Mouse (Mus musculus) midbrain, embryonic 12.5 days (tissue): ENCODE measurements around the gene Alcam. TPM values are rescaled to one million over a fixed set of nuclear protein-coding genes. Genes with fewer than 3 reads are reported as not detected.
A peak's percentile ranks its signal among the peaks of the same experiment; 100 is the strongest.

Source experiments
- ATAC-seq: fragments of 200-750 bp; cut with Nextera tagmentation; 2 replicates; pipeline ENCODE4 v1.8.0; 2017; ENCODE audit warnings: low read depth, moderate TSS enrichment, moderate library complexity; ENCODE audit not compliant: low FRiP score
- H3K27ac ChIP-seq: fragments of 300-500 bp; sonication (generic); replicated peaks from 2 replicates; pipeline ENCODE4 v1.5.1; 2016; ENCODE audit warnings: mild to moderate bottlenecking
- H3K27me3 ChIP-seq: fragments of 300-500 bp; sonication (generic); 2 replicates; pipeline ENCODE4 v1.6.1; 2016; ENCODE audit warnings: mild to moderate bottlenecking
- H3K36me3 ChIP-seq: fragments of 300-500 bp; sonication (generic); 2 replicates; pipeline ENCODE4 v1.6.1; 2016
- H3K4me1 ChIP-seq: fragments of 300-500 bp; sonication (generic); 2 replicates; pipeline ENCODE4 v1.6.1; 2016
- H3K4me2 ChIP-seq: fragments of 300-500 bp; sonication (generic); replicated peaks from 2 replicates; pipeline ENCODE4 v1.6.1; 2016; ENCODE audit warnings: mild to moderate bottlenecking, moderate library complexity
- H3K4me3 ChIP-seq: fragments of 300-500 bp; sonication (generic); 2 replicates; pipeline ENCODE4 v1.5.1; 2016; ENCODE audit warnings: mild to moderate bottlenecking
- H3K9ac ChIP-seq: fragments of 300-500 bp; sonication (generic); replicated peaks from 2 replicates; pipeline ENCODE4 v1.6.1; 2016; ENCODE audit warnings: mild to moderate bottlenecking, moderate library complexity
- H3K9me3 ChIP-seq: fragments of 300-500 bp; sonication (generic); 2 replicates; pipeline ENCODE4 v1.6.1; 2016; ENCODE audit warnings: mild to moderate bottlenecking
- WGBS: fragments of 180-500 bp; shearing (Covaris S2); methylation state at CpG from one replicate; pipeline ENCODE4 v1.1.7; 2016; 5-methylcytosine and 5-hydroxymethylcytosine counted together
- polyA plus RNA-seq: library from polyadenylated mRNA; unstranded; fragments of >200 nt; fragmentation: Nextera tagmentation; extraction: Ambion mirVana; gene quantifications from 2 replicates; pipeline ENCODE4 v1.2.1, GENCODE M21; 2016

Alcam gene
- polyA plus RNA-seq, 1 experiment from 2014 or later, result 37.7 TPM

- H3K27me3 ChIP-seq, result peaks cover 25% of the 10 kb centered on the region
- H3K4me2 ChIP-seq, result peak overlapping the region; percentile 73
- peak overlapping the region; percentile 60 for H3K27ac ChIP-seq
- H3K9ac ChIP-seq, result peak overlapping the region; percentile 51
- ATAC-seq, result peak; percentile 98
- H3K36me3 ChIP-seq, result no peaks in the 10 kb centered on the region
- H3K4me1 ChIP-seq, result peaks cover 34% of the 10 kb centered on the region
- no peaks in the 10 kb centered on the region for H3K9me3 ChIP-seq
- under 1% methylated on average over 55 of the region's 55 CpGs for WGBS
- H3K4me3 ChIP-seq, result peak overlapping the region; percentile 53
These were observed 785 bp downstream of the Alcam start for GRCm38 (mm10) chr16:52452862-52453715.

- peak overlapping the region; percentile 51 for H3K9ac ChIP-seq
- H3K4me2 ChIP-seq, result peak overlapping the region; percentile 73
- no peaks in the 10 kb centered on the region for H3K9me3 ChIP-seq
- peak overlapping the region; percentile 39; the same call in 1 of the 2 replicates for H3K27ac ChIP-seq
- peaks cover 25% of the 10 kb centered on the region for H3K27me3 ChIP-seq
- 0% methylated on average over 17 of the region's 26 CpGs for WGBS
- peak overlapping the region; percentile 53 for H3K4me3 ChIP-seq
- H3K36me3 ChIP-seq, result no peaks in the 10 kb centered on the region
- peaks cover 34% of the 10 kb centered on the region for H3K4me1 ChIP-seq
- ATAC-seq, result peak; percentile 2
These were observed 1.4 kb downstream of the Alcam start for GRCm38 (mm10) chr16:52452477-52452831.

- ATAC-seq, result 0 out of 2 replicates have a peak, but pooled peaks have one; percentile 0
- Histone ChIP-seq H3K4me2 (peak overlapping the region; percentile 73), H3K27me3 (peaks cover 25% of the 10 kb centered on the region), H3K27ac (no peak overlapping the region), H3K9ac (peak overlapping the region; percentile 51), H3K4me3 (peak overlapping the region; percentile 53), H3K36me3 (no peaks in the 10 kb centered on the region), H3K4me1 (peaks cover 34% of the 10 kb centered on the region), H3K9me3 (no peaks in the 10 kb centered on the region)
- WGBS, result under 1% methylated on average over 23 of the region's 23 CpGs
These were observed 1.9 kb downstream of the Alcam start for GRCm38 (mm10) chr16:52451786-52452476.

- no peak overlapping the region for H3K27ac ChIP-seq
- H3K9me3 ChIP-seq, result no peaks in the 10 kb centered on the region
- under 1% methylated on average over 15 of the region's 15 CpGs for WGBS
- H3K4me2 ChIP-seq, result peak overlapping the region; percentile 73
- no peak for ATAC-seq
- peaks cover 25% of the 10 kb centered on the region for H3K27me3 ChIP-seq
- no peaks in the 10 kb centered on the region for H3K36me3 ChIP-seq
- peak overlapping the region; percentile 53 for H3K4me3 ChIP-seq
- peak overlapping the region; percentile 47; the same call in 1 of the 2 replicates for H3K9ac ChIP-seq
- H3K4me1 ChIP-seq, result peaks cover 34% of the 10 kb centered on the region
These were observed 2.6 kb downstream of the Alcam start for GRCm38 (mm10) chr16:52451101-52451785.

GRCm38 (mm10) chr16:52450245-52451100, 3.4 kb downstream of the Alcam start:
- peak overlapping the region; percentile 39 for H3K27ac ChIP-seq
- H3K4me3 ChIP-seq, result peak overlapping the region; percentile 53
- under 1% methylated on average over 28 of the region's 28 CpGs for WGBS
- no peaks in the 10 kb centered on the region for H3K36me3 ChIP-seq
- peak overlapping the region; percentile 73 for H3K4me2 ChIP-seq
- H3K4me1 ChIP-seq, result peaks cover 34% of the 10 kb centered on the region
- H3K9me3 ChIP-seq, result no peaks in the 10 kb centered on the region
- peaks cover 25% of the 10 kb centered on the region for H3K27me3 ChIP-seq
- no peak for ATAC-seq
- peak overlapping the region; percentile 47 for H3K9ac ChIP-seq

GRCm38 (mm10) chr16:52449889-52450244, 4.0 kb downstream of the Alcam start:
- no peak for ATAC-seq
- peak overlapping the region; percentile 47; the same call in 1 of the 2 replicates for H3K9ac ChIP-seq
- no peak overlapping the region for H3K27ac ChIP-seq
- H3K4me1 ChIP-seq, result peaks cover 33% of the 10 kb centered on the region
- H3K27me3 ChIP-seq, result peaks cover 25% of the 10 kb centered on the region
- H3K36me3 ChIP-seq, result no peaks in the 10 kb centered on the region
- H3K4me3 ChIP-seq, result peak overlapping the region; percentile 53
- peak overlapping the region; percentile 73 for H3K4me2 ChIP-seq
- WGBS, result 1% methylated on average over 3 of the region's 3 CpGs
- no peaks in the 10 kb centered on the region for H3K9me3 ChIP-seq

- H3K9me3 ChIP-seq, result no peaks in the 10 kb centered on the region
- peaks cover 11% of the 10 kb centered on the region for H3K4me1 ChIP-seq
- H3K27ac ChIP-seq, result no peak overlapping the region
- no peak for ATAC-seq
- no peak overlapping the region for H3K4me3 ChIP-seq
- 96% methylated on average over 3 of the region's 3 CpGs for WGBS
- no peak overlapping the region for H3K4me2 ChIP-seq
- H3K27me3 ChIP-seq, result peaks cover 10% of the 10 kb centered on the region
- no peak overlapping the region for H3K9ac ChIP-seq
- no peaks in the 10 kb centered on the region for H3K36me3 ChIP-seq
These were observed 7.9 kb downstream of the Alcam start for GRCm38 (mm10) chr16:52445984-52446383.

- Histone ChIP-seq H3K36me3 (no peaks in the 10 kb centered on the region), H3K4me1 (no peaks in the 10 kb centered on the region), H3K27ac (no peak overlapping the region), H3K9ac (no peak overlapping the region), H3K4me2 (no peak overlapping the region), H3K4me3 (no peak overlapping the region), H3K9me3 (no peaks in the 10 kb centered on the region), H3K27me3 (no peaks in the 10 kb centered on the region)
- WGBS, result 53% methylated on average over 9 of the region's 9 CpGs
- ATAC-seq, result no peak
These were observed 10.0 kb downstream of the Alcam start for GRCm38 (mm10) chr16:52443635-52444505.

GRCm38 (mm10) chr16:52443055-52443454, 10.8 kb downstream of the Alcam start:
- WGBS, result 72% methylated on average over 1 of the region's 1 CpGs
- no peak overlapping the region for H3K27ac ChIP-seq

GRCm38 (mm10) chr16:52439600-52439999, 14.3 kb downstream of the Alcam start:
- Histone ChIP-seq H3K27me3 (no peaks in the 10 kb centered on the region), H3K4me2 (no peak overlapping the region), H3K9ac (no peak overlapping the region), H3K36me3 (no peaks in the 10 kb centered on the region), H3K27ac (no peak overlapping the region), H3K4me1 (no peaks in the 10 kb centered on the region), H3K4me3 (no peak overlapping the region), H3K9me3 (no peaks in the 10 kb centered on the region)
- no peak for ATAC-seq

More at GRCm38 (mm10) chr16:52443055-52443454, 10.8 kb downstream of the Alcam start:
- no peaks in the 10 kb centered on the region for H3K36me3 ChIP-seq
- ATAC-seq, result no peak
- no peaks in the 10 kb centered on the region for H3K4me1 ChIP-seq
- H3K27me3 ChIP-seq, result no peaks in the 10 kb centered on the region
- H3K4me3 ChIP-seq, result no peak overlapping the region
- H3K9ac ChIP-seq, result no peak overlapping the region
- H3K9me3 ChIP-seq, result no peaks in the 10 kb centered on the region
- H3K4me2 ChIP-seq, result no peak overlapping the region
